Mouse (Mus musculus) C2C12 (cell line): ENCODE measurements at regions not wholly inside any gene's neighbourhood (a gene's known extent, or its start where the extent isn't known, plus 50 kb on each side); places are given as distances from the start of the nearest gene placed in this dataset.

Experiments used
- CEBPB ChIP-seq: IDR thresholded peaks from one replicate; pipeline ENCODE4 v1.6.1; 2011; ENCODE audit warnings: low read depth, mild to moderate bottlenecking, control low read depth, moderate library complexity
- CTCF ChIP-seq: IDR thresholded peaks from one replicate; pipeline ENCODE4 v1.5.1; 2011; ENCODE audit not compliant: control insufficient read depth, insufficient read depth, insufficient read length
- MAX ChIP-seq: IDR thresholded peaks from one replicate; pipeline ENCODE4 v1.6.1; 2011; ENCODE audit warnings: mild to moderate bottlenecking, control low read depth
- MYOG ChIP-seq: IDR thresholded peaks from one replicate; pipeline ENCODE4 v1.6.1; 2011; ENCODE audit not compliant: control insufficient read depth, insufficient read length; ENCODE audit errors: extremely low read depth
- USF1 ChIP-seq: IDR thresholded peaks from one replicate; pipeline ENCODE4 v1.6.1; 2011; ENCODE audit warnings: low read depth, mild to moderate bottlenecking, control low read depth, moderate library complexity

DNA sequence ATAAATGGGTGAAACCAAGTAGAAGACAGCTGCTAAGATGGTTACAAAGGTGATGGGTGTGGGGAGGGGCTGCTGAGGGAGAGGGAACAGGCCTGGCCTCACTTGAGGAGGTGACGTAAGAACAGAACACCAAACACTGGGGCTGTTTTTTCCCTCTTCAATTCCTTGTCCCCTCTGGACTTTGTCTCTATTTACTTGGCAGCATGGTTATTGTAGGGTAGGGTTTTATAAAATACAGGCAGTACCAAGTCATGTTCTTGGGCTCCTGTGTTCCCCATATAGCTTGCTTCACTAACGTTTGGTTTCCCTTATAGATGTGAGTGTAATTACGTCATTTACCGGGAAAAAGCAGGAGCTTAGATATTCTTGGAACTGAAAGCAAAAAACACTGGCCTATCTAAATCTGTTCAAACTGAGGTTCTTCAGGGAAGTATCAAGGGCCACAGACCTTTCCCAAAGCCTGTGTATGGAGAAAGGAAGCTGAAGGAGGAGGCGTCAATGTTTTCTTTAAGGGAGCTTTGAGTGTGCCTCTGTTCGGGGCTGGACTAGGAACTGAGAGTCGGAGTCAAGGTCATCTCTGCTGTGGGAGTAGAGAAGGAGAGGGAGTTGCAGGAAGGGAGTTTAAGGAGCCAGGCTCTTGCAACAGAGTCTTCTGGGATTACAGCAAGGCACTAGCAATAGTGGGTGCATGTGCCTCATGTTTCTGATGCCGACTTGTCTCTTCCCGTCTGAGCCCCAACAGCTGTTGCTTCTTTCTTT is 85.1 kb upstream of the Atp1b1 start:
- TF ChIP-seq CTCF, result no peak
- TF ChIP-seq USF1, result no peak
- no peak for TF ChIP-seq MAX
- TF ChIP-seq MYOG, result no peak
- no peak for TF ChIP-seq CEBPB
